Mouse (Mus musculus) frontal cortex, postnatal 14 days (tissue): Measurements from ENCODE around the gene Cyp2s1.

Source experiments
- DNase-seq, 2 experiments: peaks; one replicate each; pipeline ENCODE4 v3.0.0; 2022; ENCODE audit warnings: low spot score in 2 of 2

Cyp2s1 gene

GRCm38 (mm10) chr7:25781321-25781936 is 35.3 kb downstream of the Cyp2s1 start:
- DNase-seq: no peak

- DNase-seq: no peak
Measured at GRCm38 (mm10) chr7:25780753-25781152, 36.0 kb downstream of the Cyp2s1 start.

GRCm38 (mm10) chr7:25780021-25780420 is 36.7 kb downstream of the Cyp2s1 start:
- DNase-seq: no peak

- DNase-seq: no peak
Measured at GRCm38 (mm10) chr7:25768229-25768628, 48.5 kb downstream of the Cyp2s1 start.

- no peak for DNase-seq
Measured at GRCm38 (mm10) chr7:25766108-25766507, 50.6 kb downstream of the Cyp2s1 start.

- DNase-seq: no peak
Measured at GRCm38 (mm10) chr7:25764221-25764620, 52.5 kb downstream of the Cyp2s1 start.

- no peak for DNase-seq
Measured at GRCm38 (mm10) chr7:25763678-25764077, 53.0 kb downstream of the Cyp2s1 start.

- no peak for DNase-seq
Measured at GRCm38 (mm10) chr7:25761354-25761753, 55.4 kb downstream of the Cyp2s1 start.

- peak; percentile 81 to 87 for DNase-seq
Measured at GRCm38 (mm10) chr7:25756011-25756410, 60.7 kb downstream of the Cyp2s1 start.

- peak; percentile 63 to 67 for DNase-seq
Measured at GRCm38 (mm10) chr7:25755468-25755833, 61.3 kb downstream of the Cyp2s1 start.

GRCm38 (mm10) chr7:25754738-25755467 is 61.8 kb downstream of the Cyp2s1 start, which contains the start of gene Hnrnpul1:
TSS of gene Hnrnpul1 (minus strand) at chr7:25754757.
- peak; percentile 100 for DNase-seq

- no peak for DNase-seq
Measured at GRCm38 (mm10) chr7:25754439-25754737, 62.3 kb downstream of the Cyp2s1 start.

GRCm38 (mm10) chr7:25753643-25754438 is 62.9 kb downstream of the Cyp2s1 start:
- DNase-seq: peak in 1 of 2 experiments; percentile 44

- DNase-seq: no peak
Measured at GRCm38 (mm10) chr7:25753076-25753475, 63.6 kb downstream of the Cyp2s1 start.
